Mouse (Mus musculus) spleen, adult 18-20 months (tissue): ENCODE data around the gene Cbfb.
A peak's percentile ranks its signal among the peaks of the same experiment; 100 is the strongest.
"Not testable (repeated sequence)": the region's sequence is repeated elsewhere in the genome, so short reads cannot be mapped to it uniquely, and the experiment has no call there.

Experiments used
- DNase-seq, 2 experiments: peaks; one replicate each; pipeline ENCODE4 v3.0.0; 2022; ENCODE audit warnings: mixed read lengths in 2 of 2

The Cbfb gene

DNA sequence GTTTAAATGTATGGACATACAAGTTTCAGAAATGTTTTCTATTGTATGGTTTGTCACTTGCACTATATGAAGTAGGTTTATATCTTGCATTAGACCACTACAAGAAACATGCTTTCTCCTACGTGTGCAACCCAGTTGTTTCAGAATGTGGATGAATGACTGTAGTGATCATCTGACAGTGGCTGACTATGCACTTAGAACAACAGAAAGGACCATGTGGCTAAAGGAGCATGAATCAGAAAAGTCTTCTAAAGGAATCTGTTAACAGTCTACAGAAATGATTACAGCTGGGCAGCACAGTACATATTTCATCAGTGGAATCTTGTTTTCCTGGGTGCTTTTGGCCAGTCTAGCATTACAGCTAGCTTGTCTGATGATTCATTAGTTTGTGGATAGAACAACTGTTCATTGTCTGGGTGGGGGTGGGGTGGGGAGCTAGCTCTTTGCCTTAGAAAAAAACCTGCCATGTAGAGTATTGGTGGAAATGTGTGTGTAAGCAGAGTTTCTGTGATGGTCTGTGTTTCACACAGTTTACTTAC, 16.1 kb downstream of the Cbfb start:
- no peak for DNase-seq

DNA sequence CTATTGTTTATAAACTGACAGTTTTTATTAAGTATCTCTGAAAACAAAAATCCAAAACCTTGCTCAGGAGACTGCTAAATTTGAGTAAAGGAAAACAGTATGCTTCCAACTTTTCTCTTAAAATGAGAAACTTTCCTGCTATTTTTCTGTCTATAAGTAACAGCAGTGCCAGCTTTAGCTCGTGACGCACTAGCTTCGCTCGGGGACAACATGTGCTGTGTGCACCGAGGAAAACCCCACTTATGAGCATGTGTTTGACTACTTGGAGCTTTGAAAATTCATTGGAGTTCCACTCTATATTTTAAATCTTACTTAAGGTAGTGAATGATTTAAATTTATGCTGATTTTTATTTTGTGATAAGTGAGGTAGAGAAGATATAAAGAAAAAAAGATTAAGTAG, 21.7 kb downstream of the Cbfb start:
- no peak for DNase-seq

DNA sequence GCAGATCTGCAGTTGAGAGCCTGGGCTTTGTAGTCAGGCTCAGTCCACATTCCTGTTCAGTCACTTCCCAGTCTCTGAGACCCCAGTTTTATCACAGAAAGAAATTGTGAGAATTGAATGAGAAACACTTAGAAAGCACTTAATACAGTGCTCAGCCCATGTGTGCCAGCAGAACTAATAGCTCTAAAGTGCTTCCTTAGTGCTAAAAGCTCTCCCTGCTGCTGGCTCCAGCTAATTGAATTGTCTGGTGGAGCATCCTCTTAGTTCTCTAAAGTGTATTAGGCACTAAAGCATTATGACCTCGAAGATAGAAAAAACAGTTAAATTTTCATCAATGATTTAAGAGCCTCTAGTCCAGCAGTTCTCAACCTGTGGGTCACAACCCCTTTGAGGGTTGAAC, 35.3 kb downstream of the Cbfb start:
- DNase-seq: no peak

DNA sequence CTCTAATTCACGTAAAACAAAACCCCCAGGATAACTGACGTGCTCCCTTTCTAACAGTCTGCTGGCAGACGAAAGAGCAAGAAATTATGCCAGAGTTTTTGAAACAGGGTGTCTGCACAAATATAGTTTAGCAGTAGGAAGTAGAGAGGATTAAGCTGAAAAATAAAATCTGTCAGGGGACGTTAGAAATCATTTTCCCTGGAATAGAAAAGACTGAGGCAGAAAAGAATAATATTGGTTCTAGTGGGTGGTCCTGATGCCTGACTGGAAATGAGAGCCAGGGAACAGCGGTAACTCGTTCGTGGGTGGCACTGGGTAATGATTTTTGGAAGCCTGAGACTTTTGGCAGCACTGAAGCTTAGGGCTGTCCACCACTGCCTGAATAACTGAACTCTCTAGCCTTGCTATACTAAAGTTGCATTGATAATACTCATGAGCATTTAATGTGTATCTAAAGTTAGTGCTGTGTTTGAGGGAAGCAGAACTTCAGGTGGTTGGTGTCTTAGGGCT, 36.3 kb downstream of the Cbfb start:
- DNase-seq: no peak

DNA sequence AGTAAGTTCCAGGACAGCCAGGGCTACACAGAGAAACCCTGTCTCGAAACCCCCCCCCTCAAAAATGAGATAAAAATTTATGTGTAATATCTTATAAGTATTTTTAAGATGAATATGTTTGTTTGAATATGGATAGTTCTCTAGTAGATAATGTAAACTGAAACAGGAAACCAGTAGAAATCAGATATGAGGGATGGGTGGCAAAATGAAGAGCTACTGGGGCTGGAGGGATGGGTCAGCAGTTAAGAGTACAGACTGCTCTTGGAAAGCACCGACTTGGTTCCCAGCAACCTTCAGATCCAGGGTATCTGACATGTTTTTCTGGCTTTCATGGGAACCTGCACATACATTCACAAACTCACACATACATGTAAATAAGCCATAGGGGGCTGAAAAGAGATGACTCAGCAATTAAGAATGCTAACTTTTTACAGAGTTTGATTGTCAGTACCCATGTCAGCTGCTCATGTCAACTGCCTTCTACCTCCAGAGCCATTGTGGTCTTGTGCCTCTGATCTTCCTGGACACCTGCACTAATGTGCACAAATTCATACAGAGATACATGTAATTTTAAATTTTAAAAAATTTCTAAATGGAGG, 37.3 kb downstream of the Cbfb start:
- DNase-seq: no peak

DNA sequence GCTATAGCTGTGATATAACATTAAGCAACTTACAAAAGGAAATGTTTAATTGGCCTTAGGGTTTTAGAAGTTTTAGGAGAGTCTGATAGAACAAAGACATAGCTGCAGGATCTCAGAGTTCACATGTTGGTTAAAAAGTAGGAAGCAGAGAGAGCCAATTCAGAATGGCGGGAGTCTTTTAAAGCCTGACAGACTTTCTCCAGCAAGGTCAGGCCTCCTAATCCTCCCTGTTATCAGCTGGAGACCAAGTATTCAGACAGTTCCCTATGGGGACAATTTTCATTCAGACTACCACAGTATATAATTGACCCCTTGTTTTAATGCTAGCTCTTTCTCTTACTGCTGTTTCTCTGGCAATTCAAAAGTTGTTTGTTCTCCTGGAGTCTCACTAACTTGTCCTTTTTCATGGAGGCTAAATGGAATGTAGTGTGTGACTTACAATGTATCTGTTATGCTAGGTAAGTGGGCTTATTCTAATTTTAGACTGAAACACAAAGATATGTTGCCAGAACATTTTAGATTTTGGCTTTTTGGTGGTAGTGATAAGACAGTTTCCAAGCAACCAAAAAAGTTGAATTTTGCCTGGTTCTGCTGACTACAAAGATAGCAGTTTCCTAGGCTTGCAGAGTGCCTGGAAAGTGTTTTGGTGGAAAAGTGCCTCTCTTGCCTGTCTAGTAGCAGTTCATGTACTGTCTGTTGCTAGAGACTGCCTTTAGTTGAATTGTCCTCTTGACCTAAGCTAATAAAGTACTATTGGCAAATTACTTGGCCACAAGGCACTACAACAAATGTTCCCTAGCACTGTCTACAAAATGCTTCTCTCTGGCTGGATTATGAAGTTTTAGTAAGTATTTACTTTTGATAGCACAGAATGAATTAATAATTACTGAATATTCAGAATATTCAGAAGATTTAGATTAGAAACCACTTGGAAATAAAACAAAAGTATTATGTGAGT, 39.0 kb downstream of the Cbfb start:
- no peak for DNase-seq

DNA sequence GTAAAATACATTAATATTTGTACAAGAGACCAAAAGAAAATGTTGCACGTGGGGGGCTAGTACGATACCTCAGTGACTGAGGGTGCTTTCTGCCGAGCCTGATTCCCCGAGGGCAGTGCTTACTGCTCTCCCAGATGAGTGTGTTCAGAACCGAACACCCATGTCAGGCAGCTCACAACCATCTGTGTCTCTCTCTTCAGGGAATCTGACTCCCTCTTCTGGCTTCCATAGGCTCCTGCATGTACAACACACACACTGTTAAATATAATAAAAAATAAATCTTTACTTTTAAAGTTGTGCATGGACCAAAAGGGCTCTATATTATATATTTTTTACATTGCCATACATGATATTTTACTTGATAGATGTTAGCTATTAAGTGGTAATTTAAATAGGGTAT, 43.6 kb downstream of the Cbfb start:
- DNase-seq: no peak

DNA sequence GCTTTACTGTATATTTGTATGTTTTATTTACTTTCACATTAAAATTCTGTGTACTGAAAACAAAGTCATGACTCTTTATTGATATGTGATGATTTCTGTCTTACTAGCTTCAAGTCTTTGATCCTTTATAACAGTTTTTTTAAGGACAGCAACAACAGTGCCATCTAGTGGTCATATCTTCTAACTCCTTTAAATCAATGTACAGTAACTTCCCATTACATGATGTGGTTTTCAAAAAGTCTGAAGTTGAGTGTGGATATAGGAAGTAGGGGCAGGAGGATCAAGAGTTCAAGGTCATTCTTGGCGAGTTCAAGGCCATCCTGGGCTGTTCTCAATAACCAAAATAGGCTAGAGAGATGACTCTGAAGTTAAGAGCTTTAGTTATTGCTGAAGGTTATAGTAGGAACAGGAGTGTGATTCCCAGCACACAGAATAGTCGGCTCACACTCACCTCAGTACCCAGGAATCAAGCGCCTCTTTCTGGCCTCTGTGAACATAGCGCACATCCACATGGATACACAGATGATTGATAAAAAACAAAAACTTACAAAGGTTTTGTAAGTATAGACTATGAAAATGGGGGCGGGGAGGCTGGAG, 47.5 kb downstream of the Cbfb start:
- peak in 1 of 2 experiments; percentile 2 for DNase-seq

DNA sequence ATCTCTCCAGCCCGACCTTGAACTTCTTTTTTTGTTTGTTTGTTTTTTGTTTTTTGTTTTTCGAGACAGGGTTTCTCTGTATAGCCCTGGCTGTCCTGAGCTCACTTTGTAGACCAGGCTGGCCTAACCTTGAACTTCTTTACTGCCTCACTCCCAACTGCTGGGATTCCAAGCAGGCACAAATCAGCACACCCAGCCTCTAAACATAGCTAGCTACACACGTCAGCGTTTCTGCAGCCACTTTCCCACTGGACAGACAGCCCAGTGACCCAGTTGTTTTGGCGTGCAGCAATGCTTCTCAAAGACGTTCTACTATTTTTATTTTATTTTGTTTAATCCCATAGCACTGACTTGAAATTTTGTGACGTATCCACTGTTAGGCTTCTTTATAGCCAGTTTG, 53.4 kb downstream of the Cbfb start:
- DNase-seq: no peak

DNA sequence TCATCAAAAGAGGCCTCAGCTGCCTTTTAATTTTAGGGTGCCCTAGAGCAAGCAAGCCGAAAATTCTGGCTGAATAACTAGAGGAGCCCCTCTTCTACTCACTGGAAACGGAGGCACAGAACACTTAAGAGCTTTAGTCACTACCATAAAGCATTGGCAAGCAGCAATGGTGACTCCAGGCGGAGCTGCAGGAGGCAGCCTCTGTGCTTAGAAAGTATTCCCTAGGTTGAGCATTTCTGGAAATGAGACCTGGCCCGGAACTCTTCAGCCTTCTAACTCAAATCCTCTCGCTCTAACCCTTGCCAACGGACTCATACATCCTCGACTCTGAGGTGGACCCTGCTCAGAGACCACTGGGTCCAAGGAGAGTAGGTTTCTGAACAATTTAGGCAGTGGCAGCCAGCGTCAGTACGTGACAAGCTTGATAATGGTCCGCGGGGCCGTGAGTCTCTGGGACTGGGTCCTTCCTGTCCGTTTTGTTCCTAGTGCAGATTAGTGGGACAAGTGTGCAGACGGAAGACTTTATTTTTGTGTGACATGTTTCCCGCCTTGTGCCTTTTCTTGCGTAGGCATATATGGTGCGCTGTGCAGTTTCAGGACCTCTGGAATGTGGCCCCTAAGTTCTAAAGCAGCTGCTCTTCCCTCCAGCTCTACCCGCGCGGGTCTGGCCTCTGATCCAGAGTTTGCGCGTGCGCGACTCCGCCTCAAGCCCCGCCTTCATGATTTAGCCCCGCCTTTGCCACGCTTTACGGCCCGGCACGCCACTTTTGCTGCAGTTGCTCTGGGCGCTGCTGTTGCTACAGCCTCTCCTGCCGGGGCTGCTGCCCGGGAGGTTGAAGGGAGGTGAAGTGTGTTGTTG, 54.2 kb downstream of the Cbfb start, which contains the start of gene D230025D16Rik:
TSS of gene D230025D16Rik (plus strand) at position 733 of the 859 bp plus-strand sequence.
- DNase-seq: peak; percentile 89 to 96

DNA sequence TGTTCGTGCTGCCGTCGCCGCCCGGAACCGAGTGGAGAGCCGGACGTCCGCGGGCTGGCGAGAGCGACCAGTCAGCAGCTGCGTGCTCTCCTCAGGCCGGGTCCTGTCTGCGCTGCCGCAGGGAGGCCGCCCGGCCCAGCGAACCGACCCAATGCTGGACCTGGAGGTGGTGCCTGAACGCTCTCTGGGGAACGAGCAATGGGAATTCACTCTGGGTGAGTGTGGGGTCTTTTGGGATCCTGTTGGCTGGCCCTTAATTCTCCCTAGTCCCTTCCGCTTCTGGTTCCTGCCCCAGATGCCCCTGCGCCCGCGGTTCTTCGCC, 54.8 kb downstream of the Cbfb start:
- DNase-seq: no peak

DNA sequence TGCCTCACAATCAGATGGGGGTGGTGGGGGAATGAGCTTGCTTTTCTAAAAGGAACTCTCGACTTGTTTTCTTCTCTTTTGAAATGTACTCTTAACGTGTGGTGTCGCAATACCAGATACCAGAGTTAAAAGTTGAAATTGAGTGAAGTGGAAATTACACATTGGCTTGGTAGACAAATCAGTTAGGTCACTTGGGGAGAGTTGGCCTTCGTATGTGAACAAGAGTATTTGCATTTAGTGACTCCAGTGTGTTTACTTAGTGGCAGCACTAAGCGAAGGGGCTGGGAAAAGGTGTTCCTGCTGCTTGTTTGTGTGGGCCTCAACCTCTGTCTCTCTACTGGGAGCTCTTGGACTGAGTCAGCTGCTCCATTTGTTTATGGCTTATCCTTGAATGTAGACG, 55.4 kb downstream of the Cbfb start:
- DNase-seq: no peak

DNA sequence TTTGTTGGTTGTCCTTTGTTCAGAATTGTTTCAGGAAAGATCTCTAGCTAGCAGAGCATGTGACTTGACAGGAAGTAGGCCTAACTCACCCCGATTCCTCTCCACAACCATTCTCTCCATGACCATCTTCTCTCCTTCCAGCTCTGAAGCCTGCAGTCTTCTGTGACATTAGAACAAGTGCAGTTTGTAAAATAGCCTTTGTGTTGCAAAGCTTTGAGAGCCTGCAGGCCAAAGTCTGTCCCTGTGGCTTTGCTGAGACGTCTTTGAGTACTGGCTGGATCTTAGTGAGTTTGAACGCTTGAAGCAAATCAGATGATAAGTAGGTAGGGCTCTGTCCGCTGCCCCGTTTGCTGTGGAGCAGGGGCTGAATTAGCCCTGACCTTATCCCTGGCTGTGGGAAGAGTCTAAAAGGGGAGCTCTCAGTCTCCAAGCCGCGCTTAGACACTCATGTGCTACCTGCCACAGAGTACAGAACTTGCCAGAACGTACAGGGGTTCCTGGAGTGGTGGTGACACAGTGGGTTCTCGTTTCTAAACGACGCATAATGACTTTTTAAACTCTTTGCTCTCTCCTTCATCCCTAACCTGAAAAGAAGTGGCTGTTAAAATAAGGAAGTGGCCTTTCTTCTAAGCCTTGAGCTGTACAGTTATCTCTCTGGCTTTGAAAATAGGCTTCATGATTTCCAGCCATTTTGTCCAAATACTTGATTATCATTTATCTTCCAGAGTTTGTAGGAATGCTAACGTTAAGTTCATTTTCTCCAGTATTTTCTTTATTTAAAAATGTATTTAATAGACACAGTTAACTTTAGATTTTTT, 61.2 kb downstream of the Cbfb start:
- no peak for DNase-seq

DNA sequence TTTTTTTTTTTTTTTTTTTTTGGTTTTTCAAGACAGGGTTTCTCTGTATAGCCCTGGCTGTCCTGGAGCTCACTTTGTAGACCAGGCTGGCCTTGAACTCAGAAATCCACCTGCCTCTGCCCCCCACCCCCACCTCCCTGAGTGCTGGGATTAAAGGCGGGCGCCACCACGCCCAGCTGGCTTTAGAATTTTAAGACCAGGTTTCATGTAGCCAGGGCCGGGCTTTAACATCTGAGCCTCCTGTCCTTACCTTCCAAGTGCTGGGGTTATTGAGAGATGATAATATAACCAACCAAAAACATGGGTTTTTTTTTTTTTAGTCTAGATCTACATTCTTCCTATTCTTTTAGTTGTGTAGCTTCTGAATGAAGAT, 61.8 kb downstream of the Cbfb start:
- DNase-seq: not testable (repeated sequence)

DNA sequence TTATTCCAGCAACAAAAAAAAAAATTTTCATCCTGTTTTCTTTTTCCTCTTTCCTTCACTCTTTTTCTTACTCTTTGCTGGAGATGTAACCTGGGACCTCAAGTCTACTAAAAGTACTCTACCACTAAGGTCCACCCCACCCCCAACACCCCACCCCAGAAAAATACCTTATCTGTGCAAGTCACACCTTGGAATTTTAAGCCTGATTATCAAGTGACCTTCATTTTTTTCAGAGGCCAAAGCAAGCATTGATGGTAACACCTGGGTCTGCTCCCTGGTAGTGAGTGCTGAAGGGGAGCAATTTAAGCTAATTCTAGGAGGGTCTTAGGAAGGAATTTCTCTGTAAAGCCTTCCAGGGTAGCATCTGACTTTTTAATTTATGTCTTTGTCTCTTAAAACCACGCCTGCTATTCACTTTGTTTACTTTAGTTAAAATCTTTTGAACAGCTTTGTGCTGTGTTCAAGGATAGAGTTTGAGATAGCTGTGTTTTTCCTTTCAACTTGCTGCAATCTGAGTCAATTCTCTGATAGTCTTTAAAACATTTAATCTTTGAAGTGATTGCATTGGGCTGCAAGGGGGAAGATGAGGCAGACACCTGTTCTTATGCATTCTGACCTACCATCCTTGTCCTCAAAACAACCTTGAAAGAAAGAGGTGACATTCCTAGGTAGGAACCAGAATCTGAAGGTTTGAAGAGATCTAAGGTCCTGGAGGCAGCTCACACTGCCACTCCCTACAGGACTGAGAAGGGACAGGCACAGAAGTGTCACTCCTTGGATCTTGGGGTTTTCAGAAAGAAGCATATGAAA, 62.9 kb downstream of the Cbfb start:
- no peak for DNase-seq

DNA sequence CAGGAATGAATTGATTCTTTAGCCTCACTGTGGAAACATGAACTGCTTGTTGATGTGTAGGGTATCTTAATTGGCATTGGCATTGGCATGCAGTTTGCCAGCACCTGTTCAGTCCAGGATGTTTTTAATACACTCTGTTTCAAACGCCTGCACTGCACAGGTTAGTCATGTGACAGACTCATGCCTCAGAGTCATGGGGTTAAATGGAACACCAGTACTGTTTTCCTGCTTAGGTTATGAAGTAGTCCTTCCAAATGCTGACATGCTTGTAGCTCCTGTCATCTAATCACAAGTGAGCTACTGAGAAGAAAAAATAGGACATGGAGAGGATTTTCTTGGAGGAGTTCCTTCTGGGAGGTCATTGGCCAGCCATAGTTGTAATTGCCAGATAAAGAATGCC, 64.7 kb downstream of the Cbfb start:
- no peak for DNase-seq

DNA sequence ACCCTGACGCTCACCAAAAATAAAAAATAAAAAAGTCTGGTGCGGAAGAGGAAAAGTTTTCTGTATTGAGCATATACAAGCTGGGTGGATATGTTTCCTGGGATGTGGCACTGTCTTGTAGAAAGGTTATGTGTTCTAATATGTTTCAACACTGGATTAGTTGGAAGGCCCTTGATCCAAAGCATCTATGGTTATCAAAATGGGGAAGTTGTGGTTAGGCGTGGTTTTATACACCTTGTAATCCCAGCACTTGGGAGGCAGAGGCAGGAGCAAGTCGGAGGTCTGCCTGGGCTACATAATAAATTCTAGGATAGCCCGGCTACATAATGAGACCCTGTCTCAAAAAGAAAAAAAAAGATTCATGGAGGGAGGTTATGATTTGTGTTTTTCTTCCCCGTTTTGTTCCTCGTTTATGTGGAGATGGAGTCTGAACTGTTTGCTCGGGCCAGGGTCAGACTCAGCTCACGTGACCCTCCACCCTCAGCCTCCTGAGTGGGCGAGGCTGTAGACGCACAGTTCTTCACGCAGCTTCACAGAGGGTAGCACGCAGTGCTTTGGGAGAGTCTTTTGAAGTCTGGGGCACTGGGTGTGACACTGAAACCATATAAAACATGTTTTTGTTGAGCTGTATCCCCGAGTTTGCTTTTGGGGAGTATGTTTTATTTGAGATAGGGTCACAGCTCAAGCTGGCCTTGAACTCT, 67.1 kb downstream of the Cbfb start:
- DNase-seq: no peak

DNA sequence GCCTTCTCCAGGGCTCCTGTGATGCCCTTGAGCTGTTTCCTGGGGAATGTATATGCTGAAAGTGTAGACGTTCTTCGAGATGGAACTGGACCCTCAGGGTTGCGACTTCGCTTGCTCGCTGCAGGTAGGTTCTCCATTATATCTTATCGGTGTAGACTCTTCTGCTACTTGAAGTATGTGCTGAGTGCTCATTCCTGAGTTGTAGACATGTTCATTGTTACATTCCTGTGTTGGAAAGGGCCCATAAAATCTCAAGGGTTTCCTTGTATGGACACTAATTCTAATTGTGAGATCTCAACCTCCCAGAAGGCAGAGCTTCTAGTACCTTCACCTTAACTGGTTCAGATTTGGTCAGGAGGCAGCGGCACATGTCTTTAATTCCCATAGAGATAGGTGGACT, 70.5 kb downstream of the Cbfb start:
- no peak for DNase-seq

DNA sequence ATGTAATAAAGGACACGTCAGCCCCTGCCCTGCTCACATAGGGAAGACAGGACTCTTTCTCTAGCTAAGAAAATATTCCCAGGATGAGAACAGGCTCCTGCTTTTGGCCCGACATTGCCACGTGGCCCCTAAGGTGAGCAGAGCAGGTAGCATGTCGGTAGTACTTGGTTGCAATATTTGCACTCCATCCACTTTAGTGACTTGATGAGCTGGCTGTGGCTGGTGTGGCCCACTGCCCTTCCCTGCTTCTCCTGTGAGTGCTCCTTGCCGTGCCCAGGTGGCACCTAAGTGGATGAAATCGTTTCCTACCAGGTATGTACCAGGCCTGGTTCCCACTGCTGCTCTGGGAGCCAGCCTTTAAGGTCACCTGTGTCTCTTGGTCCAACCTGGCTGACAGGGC, 81.5 kb downstream of the Cbfb start:
- DNase-seq: no peak
